Mouse (Mus musculus) thymus, postnatal 25 days (tissue): Measurements from ENCODE around the gene Bag5.

ENCODE experiments used
- DNase-seq: peaks from one replicate; pipeline ENCODE4 v3.0.0; 2022

The Bag5 gene

DNA sequence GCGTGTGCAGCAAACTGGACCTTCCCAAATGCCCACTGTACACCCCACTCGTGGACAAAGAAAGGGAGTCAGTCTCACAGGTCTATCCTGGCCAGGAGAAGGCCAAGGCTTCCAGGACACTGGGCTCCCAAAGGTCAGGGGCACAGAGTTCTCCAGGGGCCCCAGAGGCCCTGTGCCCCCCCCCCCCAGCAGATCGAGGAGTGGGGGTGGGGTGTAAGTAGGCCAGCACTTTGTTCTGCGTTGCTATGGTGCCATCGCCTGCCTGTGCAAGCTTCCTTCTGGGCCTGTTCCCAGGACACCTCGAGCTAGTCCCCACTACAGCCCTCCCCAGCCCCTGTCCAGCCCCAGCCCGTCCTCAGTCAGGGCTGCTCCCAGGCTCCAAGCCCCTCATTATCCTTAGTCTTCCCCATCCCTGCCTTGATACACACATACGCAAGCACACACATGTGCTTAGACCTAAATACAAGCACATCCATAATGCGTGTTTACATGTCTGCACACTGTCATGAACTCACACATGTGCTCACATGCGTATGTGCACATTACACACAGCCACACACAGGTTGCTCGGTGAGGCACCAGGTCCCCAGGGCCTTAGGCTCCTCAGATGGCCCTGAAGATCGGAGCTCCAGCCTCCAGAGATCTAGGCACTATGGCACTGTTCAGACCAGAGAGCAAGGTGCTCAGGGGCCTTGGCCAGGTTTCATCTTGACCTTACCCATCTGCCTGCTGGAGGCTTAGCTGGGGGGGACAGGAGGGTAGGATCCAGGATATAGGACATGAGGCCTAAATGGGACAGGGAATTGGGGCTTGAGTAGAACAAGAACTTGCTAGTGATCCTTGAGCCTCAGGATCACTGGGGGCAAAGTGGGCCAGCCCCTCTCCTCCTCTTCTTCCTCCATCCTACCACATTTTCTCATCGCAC lies 17.9 kb downstream of the Bag5 start:
- no peak for DNase-seq

DNA sequence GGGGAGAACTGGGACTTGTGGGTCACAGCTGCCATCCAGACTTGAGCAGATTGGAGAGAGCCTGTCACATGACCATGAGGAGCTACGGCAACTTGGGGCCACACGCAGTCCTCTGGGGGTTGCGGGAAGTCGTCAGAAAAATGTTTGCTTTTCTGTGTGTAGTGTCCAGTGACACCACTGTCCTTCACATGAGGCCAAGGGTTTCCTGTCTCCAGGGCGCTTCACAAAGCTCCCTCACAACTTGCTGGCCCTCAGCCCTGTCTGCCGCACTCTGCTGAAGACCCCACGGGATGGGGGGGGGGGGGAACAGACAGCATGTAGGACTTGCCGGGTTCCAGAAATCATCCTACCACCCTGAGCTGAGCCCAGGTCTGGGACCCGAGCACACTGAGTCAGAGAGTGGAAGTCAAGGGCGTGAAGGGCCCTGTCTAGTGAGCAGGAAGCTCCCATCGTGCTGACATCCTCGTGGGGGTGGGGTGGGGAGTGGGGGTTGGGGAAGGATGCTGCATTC lies 18.7 kb downstream of the Bag5 start:
- DNase-seq = no peak

DNA sequence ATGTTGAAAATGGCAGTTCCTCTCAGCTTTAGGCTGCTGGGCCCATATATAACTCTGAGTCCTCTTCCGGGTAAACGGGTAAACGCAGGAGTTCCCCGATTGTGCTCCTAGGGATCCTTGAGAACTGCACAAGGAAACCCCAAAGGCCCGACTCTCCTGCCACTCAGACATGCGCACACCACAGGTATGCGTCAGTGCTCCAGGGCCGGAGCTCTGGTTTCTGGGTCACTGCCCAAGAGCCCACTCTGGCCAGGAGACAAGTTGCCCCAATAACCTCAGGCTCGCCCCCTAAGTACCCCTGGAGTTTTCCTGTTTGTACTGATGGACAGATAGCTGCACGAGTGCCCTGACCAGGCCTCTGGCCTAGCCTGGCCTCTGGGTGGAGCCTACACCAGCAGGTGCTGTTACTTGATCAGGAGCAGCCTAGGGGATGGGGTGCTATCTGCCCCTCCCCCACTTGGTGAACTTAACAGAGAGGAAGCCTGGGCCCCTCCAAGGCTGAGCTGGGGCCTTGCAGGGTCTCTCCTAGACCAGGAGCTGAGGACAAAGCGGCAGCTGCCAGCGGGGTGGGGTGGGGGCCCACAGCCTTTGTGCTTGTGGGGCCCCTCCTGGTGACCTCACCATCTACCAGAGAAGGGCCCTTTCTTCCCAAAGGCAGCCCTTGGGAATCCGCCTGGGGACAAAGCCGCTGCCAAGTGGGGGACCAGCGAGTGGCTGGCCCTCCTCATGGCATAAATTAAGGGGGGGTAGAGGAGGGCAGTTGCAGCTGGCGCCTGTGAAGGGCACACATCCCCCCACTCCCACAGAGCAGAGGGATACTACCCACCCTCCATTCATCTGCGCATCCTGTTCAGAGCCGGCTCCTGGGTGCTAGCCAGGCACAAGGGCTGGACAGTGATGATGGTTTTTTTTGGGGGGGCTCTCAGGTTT lies 19.5 kb downstream of the Bag5 start:
- DNase-seq = no peak

DNA sequence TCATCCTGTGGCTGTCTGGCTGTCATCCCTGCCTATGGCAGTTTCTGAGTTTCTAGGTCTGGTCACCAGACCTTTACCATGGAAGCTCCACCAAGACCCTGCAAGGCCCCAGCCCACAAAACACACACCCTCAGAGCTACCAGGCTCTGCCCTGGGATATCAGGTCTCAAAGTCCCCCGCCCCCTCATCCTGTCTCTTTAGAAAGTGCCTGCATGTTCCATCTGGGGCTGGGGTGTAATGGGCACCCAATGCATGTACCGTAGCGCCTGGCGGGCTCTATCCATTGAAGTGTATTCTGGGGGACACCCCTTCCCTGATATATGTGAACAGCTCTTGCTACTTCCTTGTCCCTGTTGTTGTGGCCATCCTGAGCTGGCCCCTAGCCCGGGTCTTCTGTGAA lies 20.2 kb downstream of the Bag5 start:
- no peak for DNase-seq

DNA sequence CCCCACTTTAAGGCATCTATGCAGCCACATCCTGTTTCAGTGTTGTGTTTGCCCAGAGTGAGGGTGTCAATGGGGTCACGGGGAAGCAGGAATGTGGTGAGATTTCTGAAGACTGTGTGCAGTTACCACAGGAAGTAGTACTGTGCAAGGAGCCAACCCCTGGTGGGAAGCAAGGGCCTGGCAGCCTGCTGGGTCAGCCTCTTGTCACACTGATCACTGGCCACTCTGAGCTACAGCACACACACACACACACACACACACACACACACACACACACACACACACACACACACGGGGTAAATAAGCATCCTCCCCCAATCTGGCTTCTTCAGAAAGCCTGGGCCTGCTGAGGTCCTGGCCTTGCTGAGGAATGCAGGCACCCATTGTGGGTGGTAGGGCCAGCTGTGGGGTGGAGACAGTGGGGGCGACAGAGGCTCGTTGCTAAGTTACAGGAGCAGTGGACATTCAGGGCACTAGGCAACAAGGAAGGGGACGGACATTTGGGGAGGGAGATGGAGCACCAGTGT lies 21.6 kb downstream of the Bag5 start:
- DNase-seq = peak; percentile 61

DNA sequence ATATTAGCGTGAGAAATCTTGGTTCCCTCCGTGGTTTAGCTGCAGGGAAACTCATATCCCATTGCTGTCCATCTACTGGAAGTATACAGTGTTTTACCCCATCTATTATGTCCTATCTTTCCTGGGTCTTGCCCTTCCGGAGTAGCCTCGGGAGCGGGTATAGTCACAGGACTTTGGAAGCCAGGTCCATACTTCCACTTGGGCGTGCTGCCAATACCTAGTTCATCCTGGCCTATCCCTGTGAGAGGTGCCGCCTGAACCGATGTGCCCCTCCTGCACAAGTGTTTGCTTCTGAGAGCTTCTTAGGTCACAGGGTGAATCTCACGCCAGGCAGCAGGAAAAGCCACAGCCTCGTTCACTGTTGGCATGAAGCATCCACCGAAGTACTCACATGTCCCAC lies 23.6 kb downstream of the Bag5 start:
- DNase-seq = no peak

DNA sequence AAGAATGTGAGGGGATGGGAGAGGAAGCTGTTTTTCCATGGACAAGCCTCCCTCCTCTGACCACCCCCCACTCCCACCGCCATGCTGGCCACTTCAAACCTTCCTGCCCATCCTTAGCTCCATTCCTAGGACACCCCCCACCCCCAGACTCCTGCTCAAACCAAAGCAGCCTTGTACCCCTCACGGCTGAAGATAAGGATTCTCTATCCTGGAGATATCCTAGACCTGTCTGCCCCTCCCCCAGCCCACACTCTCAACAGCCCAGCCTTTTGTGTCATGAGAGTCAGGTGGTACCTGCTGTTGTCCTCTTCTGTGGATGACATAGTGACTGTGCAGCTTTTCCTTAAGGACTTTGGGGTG lies 25.0 kb downstream of the Bag5 start:
- DNase-seq = no peak

DNA sequence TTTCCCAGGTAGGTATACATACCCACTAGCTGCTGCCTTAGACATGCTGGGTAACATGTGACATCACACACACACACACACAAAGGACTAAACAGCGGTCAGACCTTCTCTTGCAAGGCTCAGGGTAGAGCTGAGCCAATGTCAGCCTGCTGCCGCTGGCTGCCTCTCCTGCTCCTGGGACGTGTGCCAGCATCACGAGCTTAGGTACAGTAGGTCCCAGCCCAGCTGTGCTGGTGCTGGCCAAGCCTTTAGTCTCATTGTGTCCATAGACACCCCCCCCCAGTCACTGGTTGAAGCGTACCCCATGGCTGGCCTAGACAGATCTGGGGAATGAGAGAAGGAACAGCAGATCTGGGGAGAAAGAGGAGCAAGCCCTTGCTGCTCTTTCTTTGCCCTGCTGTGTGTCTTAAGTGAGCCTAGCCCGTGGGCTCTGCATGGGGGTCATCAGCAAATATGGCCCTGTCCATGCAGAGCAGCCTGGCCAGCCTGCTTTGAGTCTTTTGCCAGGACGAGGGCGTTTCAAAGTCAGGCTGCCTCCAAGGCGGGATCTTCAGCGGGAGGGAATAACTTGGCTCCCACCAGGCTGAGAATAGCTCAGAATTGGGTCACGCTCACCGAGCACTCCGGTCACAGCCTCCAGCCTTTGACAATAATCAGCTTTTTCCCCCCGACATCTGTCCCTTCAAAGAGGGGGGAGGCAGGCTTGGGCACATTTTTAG lies 25.5 kb downstream of the Bag5 start:
- DNase-seq = no peak

DNA sequence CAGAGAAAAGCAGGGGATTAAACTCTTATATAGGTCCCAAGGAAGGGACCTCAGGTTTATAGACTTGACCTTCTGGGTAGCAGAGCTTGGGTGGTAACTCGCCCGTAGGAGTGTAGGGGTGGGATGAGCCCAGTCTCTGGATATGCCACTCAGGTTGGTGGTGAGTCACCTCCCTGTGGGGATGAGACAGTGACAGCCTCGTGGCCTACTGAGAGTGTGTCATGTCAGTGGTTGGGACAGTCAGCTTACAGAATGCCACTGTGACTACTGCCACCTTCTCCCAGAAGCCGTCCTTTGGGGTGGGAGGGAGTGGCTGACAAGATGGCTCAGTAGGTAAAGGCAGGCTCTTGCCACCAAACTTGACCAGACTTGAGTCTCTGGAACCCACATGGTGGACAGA lies 26.7 kb downstream of the Bag5 start:
- DNase-seq = no peak

DNA sequence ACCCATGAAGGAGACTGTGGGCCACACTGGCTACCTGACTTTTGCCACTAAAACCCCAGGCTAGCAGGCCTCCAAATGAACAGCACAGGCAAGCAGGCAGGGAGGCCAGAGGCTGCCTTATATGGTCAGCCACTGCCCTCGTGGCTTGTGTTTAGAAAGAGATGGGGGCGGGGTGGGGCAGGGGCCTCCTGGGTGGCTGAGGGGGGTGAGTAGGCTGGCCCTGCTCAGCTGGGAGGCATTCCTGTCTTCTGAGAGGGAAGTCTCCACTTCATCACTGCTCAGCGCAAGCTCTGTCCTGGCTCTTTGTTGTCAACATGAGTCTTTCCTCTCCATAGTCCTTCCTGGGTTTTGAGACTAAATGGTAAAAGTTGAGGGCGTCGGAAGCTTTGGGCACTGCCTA lies 30.3 kb downstream of the Bag5 start:
- DNase-seq = no peak

DNA sequence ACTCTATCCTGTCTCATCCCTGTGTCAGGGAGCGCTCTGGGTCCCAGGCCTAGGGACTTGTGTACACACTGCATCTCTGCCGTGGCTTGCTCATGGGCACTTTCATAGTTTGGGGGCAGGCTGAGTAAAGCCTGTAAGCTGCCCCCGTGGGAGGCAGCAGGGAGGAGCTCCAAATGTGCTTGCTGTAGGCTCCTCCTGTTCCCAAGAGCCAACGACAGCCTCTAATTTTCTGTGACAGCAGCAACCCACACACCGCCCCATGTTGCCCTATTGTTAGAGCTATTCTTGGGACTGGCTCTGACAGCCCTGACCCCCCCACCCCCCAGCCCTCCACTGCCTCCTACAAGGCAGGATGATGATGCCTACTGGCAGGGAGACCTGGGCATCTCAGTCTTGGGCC lies 31.1 kb downstream of the Bag5 start:
- no peak for DNase-seq

DNA sequence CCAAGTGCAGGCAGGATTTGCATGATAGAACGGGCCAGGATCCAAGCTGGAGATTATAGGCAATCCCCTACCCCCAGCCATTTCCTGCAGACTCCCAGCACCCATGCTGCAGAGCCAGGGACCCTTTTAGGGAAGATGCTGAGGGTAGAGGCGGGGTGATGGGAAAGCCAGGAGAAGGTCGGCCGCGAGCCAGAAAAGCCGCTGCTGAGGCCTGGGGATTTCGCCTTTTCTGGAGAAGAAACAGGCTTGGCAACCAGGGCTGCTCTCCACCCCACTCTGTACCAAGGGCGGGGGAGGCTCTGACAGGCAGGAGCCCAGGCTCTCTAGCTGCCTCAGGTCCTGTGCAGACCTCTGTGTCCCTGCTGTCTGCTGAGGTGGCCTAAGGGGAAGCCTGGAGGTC lies 31.8 kb downstream of the Bag5 start:
- DNase-seq = no peak

DNA sequence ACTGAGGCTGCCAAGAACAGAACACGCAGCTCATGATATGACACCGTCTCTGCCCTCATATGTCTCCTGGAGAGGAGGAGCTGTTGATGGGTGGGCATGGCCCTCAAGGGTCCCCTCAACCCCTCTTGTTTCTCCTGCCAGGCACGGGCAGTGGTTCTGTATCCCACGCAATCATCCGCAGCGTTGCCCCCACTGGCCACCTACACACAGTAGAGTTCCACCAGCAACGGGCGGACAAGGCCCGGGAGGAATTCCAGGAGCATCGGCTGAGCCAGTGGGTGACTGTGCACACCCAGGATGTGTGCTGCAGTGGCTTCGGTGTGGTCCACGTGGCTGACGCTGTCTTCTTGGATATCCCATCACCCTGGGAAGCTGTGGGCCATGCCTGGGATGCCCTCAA lies 32.4 kb downstream of the Bag5 start:
- no peak for DNase-seq

DNA sequence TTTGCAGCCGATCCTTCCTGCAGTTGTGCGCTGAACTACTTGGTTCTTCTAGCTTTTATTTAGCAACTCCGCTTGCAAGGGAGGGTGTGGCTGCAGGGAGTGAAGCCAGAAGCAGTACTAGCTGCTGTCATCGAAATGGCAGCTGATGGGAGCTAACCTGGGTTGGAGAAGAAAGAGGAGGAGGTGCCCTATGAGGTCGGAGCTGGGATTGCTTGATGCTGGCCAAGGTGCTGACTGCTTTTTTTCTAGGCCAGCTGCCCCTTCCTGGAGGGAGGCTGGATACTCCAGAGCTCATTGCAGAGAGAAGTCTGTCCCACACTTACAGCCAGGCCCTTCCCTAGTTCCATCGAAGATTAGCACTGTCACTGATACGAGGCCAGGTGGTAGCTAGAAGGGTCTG lies 34.1 kb downstream of the Bag5 start:
- no peak for DNase-seq

DNA sequence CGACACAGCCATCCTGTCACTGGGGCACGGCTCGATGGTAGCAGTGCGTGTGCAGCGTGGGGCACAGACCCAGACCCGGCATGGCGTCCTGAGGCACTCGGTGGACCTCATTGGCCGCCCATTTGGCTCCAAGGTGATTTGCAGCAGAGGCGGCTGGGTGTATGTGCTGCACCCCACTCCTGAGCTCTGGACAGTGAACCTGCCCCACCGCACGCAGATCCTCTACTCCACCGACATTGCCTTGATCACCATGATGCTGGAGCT lies 34.5 kb downstream of the Bag5 start:
- DNase-seq = no peak

DNA sequence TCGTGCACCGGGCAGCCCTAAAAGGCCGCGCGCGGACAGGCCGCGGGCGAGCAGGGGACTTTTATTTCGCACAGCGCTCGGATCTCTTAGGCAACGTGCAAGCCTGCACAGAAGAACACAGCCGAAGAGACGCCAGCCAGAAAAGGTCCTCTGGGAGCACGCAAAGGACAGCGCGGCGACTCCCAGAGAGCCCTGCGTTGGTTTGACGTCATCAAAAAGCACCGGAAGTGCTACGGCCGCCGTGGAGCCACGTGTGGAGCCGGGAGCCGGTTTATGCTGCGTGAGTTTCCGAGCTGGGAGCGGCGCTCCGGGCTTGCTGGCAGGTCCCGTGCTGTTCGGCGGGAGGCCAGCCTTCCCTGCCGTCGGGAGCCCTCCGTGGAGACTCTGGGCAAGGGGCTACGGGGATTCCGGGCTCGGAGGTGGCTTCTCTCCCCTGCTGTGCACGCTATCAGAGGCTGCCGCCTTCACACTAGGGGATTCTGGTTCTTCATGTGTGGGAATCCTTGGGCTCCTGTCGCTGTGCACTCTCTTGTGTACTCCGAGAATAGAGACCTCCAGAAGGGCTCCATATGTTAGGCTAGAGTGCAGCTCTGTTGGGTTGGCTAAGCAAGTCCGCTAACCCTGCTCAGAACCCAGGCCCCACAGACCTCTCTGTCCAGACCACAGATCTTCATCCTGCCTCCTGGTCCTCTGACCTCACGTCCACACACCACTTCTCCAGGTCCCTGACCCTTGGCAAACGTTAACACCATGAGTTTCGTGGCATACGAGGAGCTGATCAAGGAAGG lies 35.0 kb downstream of the Bag5 start, which contains the start of gene Trmt61a:
Trmt61a (plus strand) TSS at position 224 of the 788 bp plus-strand sequence.
- peak; percentile 88 for DNase-seq

DNA sequence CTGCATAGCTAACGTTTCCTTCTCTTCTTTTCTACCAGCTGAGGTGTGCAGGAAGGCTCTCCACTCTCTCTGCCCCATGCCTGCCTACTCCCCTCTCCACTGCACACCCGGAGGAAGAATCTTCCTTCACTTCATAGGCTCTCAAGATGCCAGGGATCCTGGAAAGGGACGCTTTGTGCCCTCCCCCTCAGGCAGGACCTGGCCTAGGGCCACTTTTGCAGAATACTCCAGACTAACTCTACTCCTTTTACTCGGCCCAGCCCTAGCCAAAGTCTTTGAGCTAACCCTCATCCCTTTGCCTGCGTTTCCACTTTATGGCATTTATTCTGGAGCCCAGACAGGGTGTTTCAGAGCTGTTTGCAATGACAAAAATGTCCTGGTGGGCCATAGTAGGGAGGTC lies 35.6 kb downstream of the Bag5 start:
- DNase-seq = no peak

DNA sequence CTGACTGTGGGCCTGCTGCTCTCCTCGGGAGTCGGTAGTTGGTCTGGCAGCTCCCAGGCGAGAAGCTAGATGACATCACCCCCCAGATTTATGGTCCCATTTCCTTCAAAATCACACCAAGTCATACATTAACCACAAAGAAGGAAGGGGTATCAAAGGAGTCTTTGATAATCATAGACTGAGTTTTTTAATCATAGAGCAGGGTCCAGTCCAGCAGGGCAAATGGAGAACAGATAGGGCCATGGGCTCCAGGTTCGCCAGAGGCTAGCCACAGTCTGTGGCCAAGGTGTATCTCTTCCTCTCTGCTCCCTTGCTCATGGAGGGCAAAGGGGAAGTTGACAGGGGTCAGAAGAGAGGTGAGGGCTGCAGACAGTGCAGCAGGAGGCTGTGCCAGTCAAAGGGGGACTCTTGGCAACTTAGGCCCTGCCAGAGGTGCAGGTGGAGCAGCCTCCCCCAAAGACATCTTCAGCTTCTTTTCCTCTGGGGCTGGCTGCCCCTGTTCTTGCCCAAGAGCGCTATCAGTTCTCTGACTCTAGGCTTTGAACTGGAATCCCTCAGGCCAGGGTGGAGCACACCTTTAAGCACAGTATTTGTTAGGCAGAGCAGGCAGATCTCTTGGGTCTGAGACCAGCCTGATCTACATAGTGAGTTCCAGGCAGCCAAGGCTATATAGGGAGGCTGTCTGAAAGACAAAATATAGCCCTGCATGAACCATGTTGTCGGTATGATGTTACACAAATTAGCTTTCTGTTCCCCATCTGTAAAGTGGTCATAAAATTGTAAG lies 37.1 kb downstream of the Bag5 start:
- DNase-seq = no peak

DNA sequence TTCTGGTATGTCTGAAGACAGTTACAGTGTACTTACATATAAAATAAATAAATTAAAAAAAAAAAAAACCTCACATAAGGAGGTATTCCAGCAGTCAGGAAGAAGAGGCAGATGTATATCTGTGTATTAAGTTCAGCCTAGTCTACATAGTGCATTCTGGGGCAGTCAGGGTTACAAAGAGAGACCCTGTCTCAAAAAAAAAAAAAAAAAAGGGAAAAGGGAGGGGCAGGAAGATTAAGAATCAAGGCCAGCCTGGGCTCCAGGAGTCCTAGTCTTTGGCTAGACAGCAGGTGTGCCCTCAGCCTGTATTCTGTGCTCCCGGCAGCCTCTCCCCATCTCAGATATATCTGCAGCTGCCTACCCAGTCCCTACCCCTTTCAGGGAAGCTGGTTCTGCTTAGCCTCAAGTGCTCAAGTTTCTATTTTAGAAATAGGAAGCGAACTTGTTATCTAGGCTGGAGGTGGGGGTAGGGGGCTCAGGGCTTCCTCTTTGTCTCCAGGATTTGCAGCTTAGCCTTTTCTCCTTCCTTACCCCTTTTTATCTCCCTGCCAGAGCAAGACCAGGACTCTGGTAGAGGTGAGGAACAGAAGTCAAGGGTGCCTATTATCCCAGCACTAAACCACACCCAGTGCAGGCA lies 38.1 kb downstream of the Bag5 start:
- DNase-seq = no peak

DNA sequence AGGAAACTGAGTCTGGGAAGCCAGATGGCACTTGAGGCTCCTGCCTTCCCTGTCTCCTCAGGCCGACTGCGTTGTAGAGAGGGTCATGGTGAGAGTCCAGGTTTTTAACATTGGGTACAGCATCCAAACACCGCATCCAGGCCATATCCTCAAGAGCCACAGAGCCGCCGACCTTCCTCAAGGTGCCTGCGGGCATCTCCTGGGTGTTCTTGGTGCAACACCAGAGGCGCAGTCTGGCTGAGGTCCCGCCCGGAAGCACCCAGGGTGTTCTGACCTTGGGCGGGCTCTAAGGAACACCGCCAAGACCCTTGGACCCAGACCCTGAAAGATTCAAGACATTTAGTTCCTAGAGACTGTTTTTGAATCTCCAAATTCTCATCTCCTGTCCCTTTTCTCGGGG lies 40.5 kb downstream of the Bag5 start:
- no peak for DNase-seq

DNA sequence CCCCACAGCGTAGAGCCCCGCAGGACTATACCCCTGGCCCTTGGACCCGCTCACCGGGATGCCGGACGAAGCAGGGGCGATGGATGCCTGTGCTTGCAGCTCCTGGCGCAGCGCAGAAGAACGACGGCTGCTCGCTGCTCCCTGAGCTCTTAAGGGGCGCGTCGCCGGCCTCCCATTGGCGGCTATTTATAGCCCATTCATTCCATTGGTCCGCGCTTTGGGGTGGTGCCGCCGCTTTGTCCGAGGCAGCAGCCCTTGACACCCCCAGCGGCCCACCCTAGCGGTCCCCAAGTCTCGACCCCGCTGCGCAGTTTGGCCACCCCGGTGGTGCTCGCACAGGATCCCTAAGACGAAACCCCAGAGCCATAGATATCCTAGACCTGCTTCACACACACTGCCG lies 40.9 kb downstream of the Bag5 start, which contains the start of gene Ckb:
Ckb (minus strand) TSS at position 163 of the 400 bp plus-strand sequence.
- peak; percentile 45 for DNase-seq
